Mouse (Mus musculus) forebrain, postnatal 0 days (tissue): Measurements from ENCODE around the gene Serpina5. TPM values are rescaled to one million over a fixed set of nuclear protein-coding genes. Genes with fewer than 3 reads are reported as not detected.

Source experiments
- ATAC-seq: fragments of 200-750 bp; cut with Nextera tagmentation; 2 replicates; pipeline ENCODE4 v1.8.0; 2017; ENCODE audit warnings: mild to moderate bottlenecking, moderate library complexity
- DNase-seq: peaks from one replicate; pipeline ENCODE4 v3.0.0-alpha.2; 2015
- H3K27ac ChIP-seq: fragments of 300-500 bp; sonication (generic); 2 replicates; pipeline ENCODE4 v1.5.1; 2014; ENCODE audit warnings: low read depth, mild to moderate bottlenecking, antibody characterized with exemption, low read length, moderate library complexity, mixed read lengths
- H3K27me3 ChIP-seq: fragments of 300-500 bp; sonication (generic); 2 replicates; pipeline ENCODE4 v1.6.1; 2014; ENCODE audit warnings: mild to moderate bottlenecking, low read length, mixed read lengths; ENCODE audit not compliant: insufficient read depth
- H3K36me3 ChIP-seq: fragments of 300-500 bp; sonication (generic); 2 replicates; pipeline ENCODE4 v1.6.1; 2014; ENCODE audit warnings: mild to moderate bottlenecking, moderate library complexity; ENCODE audit not compliant: insufficient read depth
- H3K4me1 ChIP-seq: fragments of 300-500 bp; sonication (generic); 2 replicates; pipeline ENCODE4 v1.6.1; 2014; ENCODE audit warnings: antibody characterized with exemption; ENCODE audit not compliant: insufficient read depth
- H3K4me2 ChIP-seq: fragments of 300-500 bp; sonication (generic); 2 replicates; pipeline ENCODE4 v1.6.1; 2014; ENCODE audit warnings: low read depth, mild to moderate bottlenecking, moderate library complexity
- H3K4me3 ChIP-seq: fragments of 300-500 bp; sonication (generic); 2 replicates; pipeline ENCODE4 v1.5.1; 2014; ENCODE audit warnings: low read depth, low read length, mixed read lengths
- H3K9ac ChIP-seq: fragments of 300-500 bp; sonication (generic); 2 replicates; pipeline ENCODE4 v1.6.1; 2014; ENCODE audit warnings: mild to moderate bottlenecking
- H3K9me3 ChIP-seq: fragments of 300-500 bp; sonication (generic); 2 replicates; pipeline ENCODE4 v1.6.1; 2016; ENCODE audit warnings: low read length
- CTCF ChIP-seq: sonication (generic); IDR thresholded peaks from 2 replicates; pipeline ENCODE4 v1.5.1; 2016; ENCODE audit warnings: antibody characterized with exemption, control low read depth, low read depth
- WGBS: fragments of 180-500 bp; shearing (Covaris S2); extraction: QIAGEN DNeasy Blood & Tissue Kit; methylation state at CpG from one replicate; pipeline ENCODE4 v1.1.7; 2014; 5-methylcytosine and 5-hydroxymethylcytosine counted together
- polyA plus RNA-seq: library from polyadenylated mRNA; unstranded; fragments of >200 nt; fragmentation: Nextera tagmentation; extraction: Ambion mirVana; gene quantifications from 2 replicates; pipeline ENCODE4 v1.2.1, GENCODE M21; 2015
- total RNA-seq: library from RNA; depleted of rRNA; stranded (reverse); fragments of >200 nt; gene quantifications from 2 replicates; pipeline ENCODE4 v1.2.3, GENCODE M21; 2014

The Serpina5 gene
- total and polyA plus RNA-seq, 2 experiments from 2014 or later = not detected

DNA sequence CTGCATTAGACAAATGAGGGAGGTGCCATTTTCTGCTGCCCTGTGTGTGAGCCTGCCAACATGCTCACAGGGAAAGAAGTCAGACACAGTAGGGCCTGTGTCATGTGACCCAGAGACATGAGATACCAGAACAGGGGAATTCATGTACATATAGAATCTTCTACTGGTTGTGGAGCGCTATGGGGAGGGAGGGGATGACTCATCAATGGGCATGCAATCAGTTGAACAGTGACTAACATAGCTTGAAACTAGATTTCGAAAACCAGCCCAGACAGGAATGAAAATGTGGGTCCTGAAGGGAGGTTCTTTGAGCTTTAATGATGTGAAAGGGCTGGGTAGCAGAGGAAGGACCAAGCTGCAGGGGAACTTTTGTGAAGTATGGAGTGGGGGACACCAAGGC is 23.1 kb downstream of the Serpina5 start:
- Histone ChIP-seq H3K4me3 (no peak overlapping the region), H3K4me2 (no peak overlapping the region), H3K4me1 (no peaks in the 10 kb centered on the region), H3K9ac (no peak overlapping the region), H3K9me3 (no peaks in the 10 kb centered on the region), H3K36me3 (no peaks in the 10 kb centered on the region), H3K27me3 (no peaks in the 10 kb centered on the region), H3K27ac (no peak overlapping the region)
- WGBS = 82% methylated on average over 2 of the region's 2 CpGs
- TF ChIP-seq CTCF = no peak
- DNase-seq (no peak), ATAC-seq (no peak)

DNA sequence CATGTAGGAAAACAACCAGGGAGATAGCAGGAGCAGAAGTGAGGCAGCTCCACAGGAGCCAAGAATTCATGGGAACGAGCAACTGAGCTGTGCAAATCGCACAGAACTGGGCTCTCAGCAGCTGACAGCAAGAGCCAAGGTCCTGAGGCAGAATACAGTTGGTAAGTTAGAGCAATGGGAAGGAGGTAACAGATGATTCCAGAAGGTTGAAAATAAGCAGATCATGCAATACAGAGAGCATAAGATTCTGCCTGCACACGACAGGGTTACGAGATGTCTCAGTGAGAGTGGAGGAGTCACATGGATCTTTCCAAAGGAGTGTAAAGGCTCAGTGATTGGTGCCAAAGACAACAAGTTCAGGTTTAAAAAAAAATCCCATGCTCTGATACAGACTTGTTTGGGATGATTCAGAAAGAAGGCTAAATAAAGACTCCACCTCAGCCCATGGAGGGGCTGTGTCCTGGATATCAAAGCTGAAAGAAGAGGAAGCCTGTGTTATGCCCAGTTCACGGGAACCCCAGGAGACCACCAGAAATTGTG is 24.2 kb downstream of the Serpina5 start:
- WGBS = 86% methylated on average over 5 of the region's 5 CpGs

DNA sequence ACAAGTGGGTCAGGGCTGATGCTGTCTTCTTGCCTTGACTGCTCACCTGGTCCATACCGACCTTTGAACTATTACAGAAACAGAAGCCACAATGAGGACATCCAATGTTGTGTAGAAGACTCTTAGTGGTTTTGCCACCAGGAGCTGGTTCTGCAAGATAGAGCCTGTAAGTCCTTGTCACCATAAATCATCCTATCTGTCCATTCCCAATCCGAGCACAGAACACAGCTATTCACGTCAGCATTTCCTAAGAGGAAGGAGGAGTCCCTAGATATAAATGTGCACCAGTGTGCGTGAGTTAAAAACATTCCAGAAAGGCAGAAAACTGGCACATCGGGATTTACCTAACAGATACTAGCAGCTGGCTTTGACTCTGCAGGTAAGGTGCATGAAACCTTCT is 26.8 kb downstream of the Serpina5 start, which contains the start of gene Serpina3b:
TSS of gene Serpina3b (plus strand) at position 301 of the 400 bp plus-strand sequence.
- Histone ChIP-seq H3K4me3 (no peak within 1 kb of the TSS), H3K4me1 (no peaks in the 10 kb centered on the region), H3K27me3 (no peaks in the 10 kb centered on the region), H3K4me2 (no peak within 1 kb of the TSS), H3K27ac (no peak within 1 kb of the TSS), H3K9ac (no peak within 1 kb of the TSS), H3K9me3 (no peaks in the 10 kb centered on the region), H3K36me3 (no peaks in the 10 kb centered on the region)
- no peak for TF ChIP-seq CTCF
- WGBS = 85% methylated on average over 5 of the region's 5 CpGs
- no peak for ATAC-seq
- DNase-seq = no peak

More for the DNA sequence above, 24.2 kb downstream of the Serpina5 start:
- H3K4me2 ChIP-seq = no peak overlapping the region
- H3K27me3 ChIP-seq = no peaks in the 10 kb centered on the region
- no peaks in the 10 kb centered on the region for H3K36me3 ChIP-seq
- no peak overlapping the region for H3K4me3 ChIP-seq
- ATAC-seq (no peak), DNase-seq (no peak)
- H3K4me1 ChIP-seq = no peaks in the 10 kb centered on the region
- H3K27ac ChIP-seq = no peak overlapping the region
- no peaks in the 10 kb centered on the region for H3K9me3 ChIP-seq
- H3K9ac ChIP-seq = no peak overlapping the region
- TF ChIP-seq CTCF = no peak

DNA sequence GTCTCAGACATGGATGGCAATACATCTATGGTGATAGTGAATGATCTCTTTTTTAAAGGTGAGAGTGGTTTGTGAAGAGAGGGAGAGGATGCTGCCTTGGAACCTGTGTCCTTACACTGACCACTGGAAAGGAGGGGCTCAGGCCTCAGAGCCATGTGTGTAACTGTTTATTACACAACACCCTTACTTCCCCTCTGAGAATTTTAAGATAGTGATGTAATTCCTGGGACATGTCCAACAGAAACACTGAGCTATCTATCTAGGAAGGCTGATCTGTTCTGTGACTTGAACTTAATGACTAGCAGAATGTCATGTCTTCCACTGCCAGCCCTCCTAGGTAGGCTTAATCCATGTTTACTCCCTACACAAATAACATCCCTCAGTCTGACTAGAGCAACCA is 30.1 kb downstream of the Serpina5 start:
- H3K4me2 ChIP-seq = no peak overlapping the region
- H3K9ac ChIP-seq = no peak overlapping the region
- no peaks in the 10 kb centered on the region for H3K36me3 ChIP-seq
- no peak for ATAC-seq
- DNase-seq = no peak
- H3K4me3 ChIP-seq = no peak overlapping the region
- no peaks in the 10 kb centered on the region for H3K4me1 ChIP-seq
- no peaks in the 10 kb centered on the region for H3K27me3 ChIP-seq
- no peak for TF ChIP-seq CTCF
- no peak overlapping the region for H3K27ac ChIP-seq
- no peaks in the 10 kb centered on the region for H3K9me3 ChIP-seq

DNA sequence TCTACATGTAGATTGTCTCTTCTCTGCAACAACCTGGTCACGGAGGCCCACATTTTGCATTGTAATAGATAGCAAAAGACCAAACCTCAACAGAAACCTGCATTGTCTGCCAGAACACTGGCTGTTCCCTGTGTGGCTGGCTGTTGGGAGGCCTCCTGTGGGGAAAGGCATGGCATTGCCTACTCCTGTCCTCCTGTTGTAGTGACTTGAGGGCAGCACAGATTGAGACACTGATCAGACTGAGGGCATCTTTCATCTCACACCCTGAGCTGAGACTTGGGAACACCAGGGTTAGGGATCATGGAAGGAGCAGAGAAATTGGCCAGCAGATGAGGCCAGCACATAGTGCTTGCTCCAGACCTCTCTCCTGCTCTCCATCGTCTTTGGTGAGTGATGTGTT is 37.3 kb downstream of the Serpina5 start:
- H3K4me1 ChIP-seq = no peaks in the 10 kb centered on the region
- no peaks in the 10 kb centered on the region for H3K9me3 ChIP-seq
- no peak for ATAC-seq
- no peak overlapping the region for H3K9ac ChIP-seq
- no peaks in the 10 kb centered on the region for H3K36me3 ChIP-seq
- no peak overlapping the region for H3K4me2 ChIP-seq
- no peak for TF ChIP-seq CTCF
- DNase-seq = no peak
- H3K4me3 ChIP-seq = no peak overlapping the region
- WGBS = 81% methylated on average over 2 of the region's 2 CpGs
- H3K27me3 ChIP-seq = no peaks in the 10 kb centered on the region
- H3K27ac ChIP-seq = no peak overlapping the region

DNA sequence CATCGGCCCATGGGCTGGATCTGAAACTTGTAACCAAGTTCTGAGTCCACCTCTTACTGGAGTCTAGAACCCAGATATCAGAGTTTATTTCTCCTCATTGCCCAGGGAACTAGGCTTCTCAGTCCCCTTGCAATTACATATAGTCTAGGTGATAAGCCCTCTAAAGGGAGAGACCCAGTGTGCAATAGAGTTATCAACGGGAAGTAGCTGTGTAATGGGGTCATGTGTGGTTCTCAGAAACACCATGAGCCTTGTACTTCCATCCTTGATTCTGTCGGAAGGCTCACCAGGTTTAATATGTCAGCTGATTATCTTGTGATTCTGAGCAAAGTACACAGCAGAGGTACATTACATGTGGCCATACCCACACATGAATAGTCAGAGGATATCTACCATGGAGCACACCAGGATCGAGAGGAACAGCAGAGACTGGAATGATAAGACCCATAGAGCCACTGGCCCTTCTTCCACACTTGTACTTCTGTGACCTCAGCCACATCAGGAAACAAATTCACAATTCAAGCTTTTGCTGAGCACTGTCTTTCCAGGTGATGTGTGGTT is 39.7 kb downstream of the Serpina5 start:
- TF ChIP-seq CTCF = no peak
- Histone ChIP-seq H3K9ac (no peak overlapping the region), H3K4me1 (no peaks in the 10 kb centered on the region), H3K4me2 (no peak overlapping the region), H3K27me3 (no peaks in the 10 kb centered on the region), H3K9me3 (no peaks in the 10 kb centered on the region), H3K4me3 (no peak overlapping the region), H3K36me3 (no peaks in the 10 kb centered on the region), H3K27ac (no peak overlapping the region)
- 95% methylated on average over 4 of the region's 4 CpGs for WGBS
- no peak for ATAC-seq
- DNase-seq = no peak

DNA sequence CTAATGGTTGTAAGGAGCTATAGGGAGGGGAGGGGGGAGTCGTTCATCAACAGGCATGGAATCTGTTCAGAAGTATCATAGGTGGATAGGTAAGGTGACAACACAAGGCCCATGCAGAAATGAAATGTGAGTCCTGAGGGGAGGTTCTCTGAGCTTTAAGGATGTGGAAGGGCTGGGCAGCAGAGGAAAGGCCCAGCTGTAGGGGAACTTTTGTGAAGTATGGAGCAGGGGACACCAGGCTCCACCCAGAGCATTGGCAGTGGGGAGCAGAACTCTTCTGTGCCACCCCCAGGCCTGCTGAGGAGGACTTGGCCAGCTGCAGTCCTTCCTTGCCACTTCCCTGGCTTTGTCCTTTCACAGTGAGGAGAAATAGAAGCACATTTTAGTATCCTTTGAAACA is 40.6 kb downstream of the Serpina5 start:
- no peaks in the 10 kb centered on the region for H3K9me3 ChIP-seq
- no peak for DNase-seq
- no peak overlapping the region for H3K27ac ChIP-seq
- no peak for ATAC-seq
- H3K4me3 ChIP-seq = no peak overlapping the region
- 79% methylated on average over 1 of the region's 1 CpGs for WGBS
- no peak for TF ChIP-seq CTCF
- H3K4me2 ChIP-seq = no peak overlapping the region
- H3K36me3 ChIP-seq = no peaks in the 10 kb centered on the region
- no peak overlapping the region for H3K9ac ChIP-seq
- no peaks in the 10 kb centered on the region for H3K4me1 ChIP-seq
- no peaks in the 10 kb centered on the region for H3K27me3 ChIP-seq
